Mouse (Mus musculus): Measurements from ENCODE around the gene 4833439L19Rik.
A peak's percentile ranks its signal among the peaks of the same experiment; 100 is the strongest.

Gene 4833439L19Rik

DNA sequence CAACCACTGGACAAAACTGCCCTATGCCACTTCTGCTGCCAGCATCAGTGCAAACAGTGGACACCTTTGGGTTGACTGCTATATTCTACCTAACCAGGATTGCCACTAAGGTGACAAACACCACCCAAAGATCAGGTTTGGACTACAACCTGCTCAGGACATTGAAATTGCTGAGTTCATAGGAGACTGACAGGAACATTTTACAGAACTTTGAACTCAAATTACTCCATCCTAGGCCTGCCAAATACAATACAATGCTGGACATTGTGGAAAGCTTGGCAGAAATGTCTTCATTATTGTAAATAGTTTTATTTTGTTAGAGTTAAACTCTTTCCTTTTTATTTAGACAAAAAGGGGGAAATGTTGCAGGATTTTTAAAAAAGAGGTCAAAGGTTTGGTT is 44.1 kb downstream of the 4833439L19Rik start:
- DNase-seq (ENCODE audit: low read depth, low spot score) = no peak

DNA sequence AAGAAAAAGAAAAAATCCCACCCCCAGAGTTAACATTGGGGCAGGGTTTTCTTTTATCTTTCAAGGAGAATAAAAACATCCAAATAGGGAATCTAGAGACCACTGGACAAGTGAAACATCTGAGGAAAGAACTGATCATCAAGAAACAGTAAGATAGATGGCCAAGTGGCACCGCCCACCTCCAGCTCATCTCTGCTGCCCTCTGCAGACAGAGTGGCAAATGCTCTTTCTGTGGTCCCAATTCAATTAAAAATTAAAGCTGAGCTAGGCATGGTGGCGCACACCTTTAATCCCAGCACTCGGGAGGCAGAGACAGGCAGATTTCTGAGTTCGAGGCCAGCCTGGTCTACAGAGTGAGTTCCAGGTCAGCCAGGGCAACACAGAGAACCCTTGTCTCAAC is 45.0 kb downstream of the 4833439L19Rik start:
- DNase-seq (ENCODE audit: low read depth, low spot score) = peak; percentile 71

DNA sequence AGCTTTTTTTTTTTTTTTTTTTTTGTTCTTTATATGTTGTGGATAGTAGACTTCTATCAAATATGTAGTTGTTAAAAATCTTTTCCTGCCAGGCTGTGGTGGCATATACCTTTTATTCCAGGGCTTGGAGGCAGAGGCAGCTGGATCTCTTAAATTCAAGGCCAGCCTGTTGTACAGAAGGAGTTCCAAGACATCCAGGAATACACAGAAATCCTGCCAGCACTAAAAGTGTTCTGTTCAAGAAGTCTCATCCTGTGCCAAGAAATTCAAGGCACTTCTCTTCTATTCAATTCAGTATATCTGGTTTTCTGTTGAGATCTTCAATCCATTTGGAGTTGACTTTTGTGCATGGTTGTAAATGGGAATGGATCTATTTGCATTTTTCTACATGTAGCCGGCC is 59.3 kb downstream of the 4833439L19Rik start:
- no peak for DNase-seq (ENCODE audit: low read depth, low spot score)

DNA sequence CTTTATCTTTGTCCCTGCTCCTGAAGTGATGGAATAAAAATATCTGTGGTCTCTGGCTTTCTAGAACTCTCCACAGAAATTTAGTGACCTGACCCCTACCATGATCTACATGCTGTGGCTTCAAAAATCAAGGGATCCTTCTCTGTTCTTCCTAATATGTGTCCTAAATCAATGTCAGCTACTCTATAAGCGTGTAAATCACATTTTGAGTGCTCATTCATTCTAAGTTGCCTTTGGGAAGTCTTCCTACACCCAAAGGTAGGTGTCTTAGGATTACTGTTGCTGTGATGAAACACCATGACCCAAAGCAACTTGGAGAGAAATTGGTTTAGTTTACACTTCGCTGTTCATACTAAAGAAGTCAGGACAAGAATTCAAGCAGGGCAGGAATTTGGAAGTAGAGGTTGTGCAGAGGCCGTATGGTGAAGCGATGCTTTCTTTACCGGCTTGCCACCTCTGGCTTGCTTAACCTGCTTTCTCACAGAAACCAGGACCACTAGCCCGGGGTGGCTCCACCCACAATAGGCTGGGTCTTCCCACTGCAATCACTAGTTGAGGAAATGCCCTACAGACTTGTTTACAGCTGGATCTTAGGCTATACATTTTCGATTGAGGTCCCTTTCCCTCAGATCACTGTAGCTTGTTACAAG is 60.5 kb downstream of the 4833439L19Rik start:
- DNase-seq (ENCODE audit: low read depth, low spot score) = peak; percentile 12

DNA sequence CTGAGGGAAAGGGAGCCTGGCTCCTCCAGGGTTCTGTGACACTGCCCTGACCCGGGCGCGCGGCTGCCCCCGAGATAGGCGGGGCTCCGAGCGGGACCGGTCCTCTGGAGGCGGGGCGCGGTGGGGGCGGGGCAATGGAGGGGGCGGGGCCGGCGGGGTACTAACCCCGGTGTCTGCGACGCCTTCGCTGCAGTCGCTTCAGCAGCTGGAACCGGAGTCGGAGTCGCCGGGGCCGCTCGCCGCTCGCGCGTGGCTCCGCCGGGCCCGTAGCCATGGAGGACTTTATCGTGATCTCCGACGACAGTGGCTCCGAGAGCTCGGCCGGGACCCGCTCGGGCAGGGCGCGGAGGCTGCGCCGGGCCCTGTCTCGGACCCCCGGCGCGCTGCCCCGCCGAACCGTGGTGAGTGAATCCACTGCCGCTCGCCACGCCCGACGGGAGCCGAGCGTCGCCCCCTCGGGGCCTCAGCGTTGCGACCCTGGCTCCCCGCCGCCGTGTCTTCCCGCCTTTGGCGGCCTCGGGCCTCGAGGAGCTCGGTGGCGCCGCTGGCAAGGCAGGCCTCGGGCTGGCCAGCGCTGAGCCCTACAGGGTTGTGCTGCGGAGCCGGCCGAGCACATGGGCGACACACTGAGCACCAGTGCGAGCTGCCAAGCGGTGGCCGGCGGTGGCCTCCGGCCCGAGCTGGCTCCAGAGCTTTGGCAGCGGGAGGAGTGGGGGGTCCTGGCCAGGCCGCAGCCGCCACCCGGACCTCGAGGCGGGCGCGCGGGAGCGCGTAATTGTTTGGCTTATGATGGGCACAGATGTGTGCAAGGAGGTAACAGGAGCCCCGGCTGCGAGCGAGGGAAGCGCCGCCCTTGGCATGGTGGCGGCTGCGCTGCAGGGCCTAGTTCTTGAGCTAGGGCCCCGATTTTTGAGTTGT is 61.4 kb downstream of the 4833439L19Rik start, which contains the start of gene Simc1:
Gene Simc1, plus strand, starts transcription at position 176 of the 918 bp plus-strand sequence.
- DNase-seq (ENCODE audit: low read depth, low spot score) = peak; percentile 85

GRCm38 (mm10) chr13:54503278-54503603 is 62.0 kb downstream of the 4833439L19Rik start:
- no peak for DNase-seq (ENCODE audit: low read depth, low spot score)

DNA sequence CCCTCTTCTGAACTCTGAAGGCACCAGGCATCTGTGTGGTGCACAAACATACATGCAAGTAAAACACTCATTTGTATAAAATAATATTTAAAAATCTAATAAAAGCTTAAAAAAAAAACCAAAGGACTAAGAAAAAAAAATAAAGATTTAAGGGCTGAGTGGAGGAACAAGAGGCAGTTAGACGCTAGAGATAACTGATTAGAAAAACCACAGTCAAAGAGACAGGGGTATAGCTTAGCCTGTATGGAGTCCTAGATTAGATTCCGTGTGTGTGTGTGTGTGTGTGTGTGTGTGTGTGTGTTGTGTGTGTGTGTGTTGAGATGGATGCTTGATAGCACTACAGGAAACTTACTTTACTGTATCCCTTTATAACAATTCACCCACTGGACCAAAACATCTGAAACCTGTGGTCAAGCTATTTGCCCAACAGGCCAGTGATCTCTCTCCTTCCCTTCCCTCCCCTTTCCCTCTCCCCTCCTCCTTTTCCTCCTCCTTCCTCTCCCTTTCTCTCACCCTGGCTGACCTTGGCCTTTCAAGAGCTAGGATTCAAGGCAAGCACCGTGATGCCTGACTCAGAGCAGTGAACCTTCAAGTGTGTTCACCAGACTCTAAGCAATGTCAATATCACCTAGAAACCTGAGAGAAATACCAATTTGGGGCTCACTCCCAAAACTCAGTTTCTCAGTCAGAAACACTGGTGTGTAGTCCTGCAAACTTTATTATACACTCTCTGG is 63.1 kb downstream of the 4833439L19Rik start:
- DNase-seq (ENCODE audit: low read depth, low spot score) = no peak

DNA sequence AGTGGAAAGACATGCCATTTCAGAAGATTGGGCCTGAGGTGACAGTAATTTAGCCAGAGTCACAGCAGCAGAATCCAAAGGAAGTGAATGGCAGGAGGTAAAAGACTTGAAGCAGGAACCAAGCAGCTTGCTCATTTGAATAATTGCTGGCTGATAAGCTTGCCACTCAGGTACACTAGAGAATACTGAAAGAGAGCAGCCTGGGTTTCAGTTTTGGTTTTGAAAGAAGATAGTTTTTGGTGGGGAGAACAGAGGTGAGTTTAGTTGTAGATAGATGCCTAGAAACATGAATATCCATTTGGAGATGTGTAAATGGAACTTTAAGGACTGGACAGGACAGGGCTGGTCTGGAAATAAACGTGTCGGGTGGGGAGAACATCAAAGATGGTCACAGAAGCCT is 63.9 kb downstream of the 4833439L19Rik start:
- DNase-seq (ENCODE audit: low read depth, low spot score) = peak; percentile 43
